Mouse (Mus musculus) embryonic facial prominence, embryonic 11.5 days (tissue): ENCODE results near the gene Fbxl18. TPM values are rescaled to one million over a fixed set of nuclear protein-coding genes. Genes with fewer than 3 reads are reported as not detected.

ENCODE experiments used
- ATAC-seq: fragments of 200-750 bp; cut with Nextera tagmentation; replicated peaks from 2 replicates; pipeline ENCODE4 v1.8.0; 2017; ENCODE audit warnings: low read depth; ENCODE audit not compliant: insufficient number of reproducible peaks, low FRiP score, low TSS enrichment
- DNase-seq: peaks from one replicate; pipeline ENCODE4 v3.0.0-alpha.2; 2015; ENCODE audit warnings: low spot score
- H3K27ac ChIP-seq: fragments of 300-500 bp; sonication (generic); replicated peaks from 2 replicates; pipeline ENCODE4 v1.5.1; 2014; ENCODE audit warnings: mild to moderate bottlenecking, low read depth, low read length, control low read depth
- H3K27me3 ChIP-seq: fragments of 300-500 bp; sonication (generic); 2 replicates; pipeline ENCODE4 v1.6.1; 2014; ENCODE audit warnings: mild to moderate bottlenecking, low read length, moderate library complexity, mixed read lengths; ENCODE audit not compliant: control insufficient read depth, insufficient read depth
- H3K36me3 ChIP-seq: fragments of 300-500 bp; sonication (generic); replicated peaks from 2 replicates; pipeline ENCODE4 v1.6.1; 2014; ENCODE audit warnings: low read depth, mild to moderate bottlenecking, low read length, moderate library complexity, mixed read lengths; ENCODE audit not compliant: control insufficient read depth, insufficient read depth
- H3K4me1 ChIP-seq: fragments of 300-500 bp; sonication (generic); 2 replicates; pipeline ENCODE4 v1.6.1; 2014; ENCODE audit warnings: low read length, mixed read lengths; ENCODE audit not compliant: control insufficient read depth, insufficient read depth
- H3K4me2 ChIP-seq: fragments of 300-500 bp; sonication (generic); 2 replicates; pipeline ENCODE4 v1.6.1; 2014; ENCODE audit warnings: low read depth, mild to moderate bottlenecking, control low read depth, low read length, moderate library complexity
- H3K4me3 ChIP-seq: fragments of 300-500 bp; sonication (generic); 2 replicates; pipeline ENCODE4 v1.5.1; 2014; ENCODE audit warnings: low read depth, low read length, control low read depth
- H3K9ac ChIP-seq: fragments of 300-500 bp; sonication (generic); replicated peaks from 2 replicates; pipeline ENCODE4 v1.6.1; 2014; ENCODE audit warnings: mild to moderate bottlenecking, control low read depth, low read length
- H3K9me3 ChIP-seq: fragments of 300-500 bp; sonication (generic); replicated peaks from 2 replicates; pipeline ENCODE4 v1.6.1; 2016; ENCODE audit warnings: mild to moderate bottlenecking, low read length, inconsistent platforms, mixed read lengths; ENCODE audit not compliant: control insufficient read depth
- WGBS: fragments of 180-500 bp; shearing (Covaris S2); extraction: QIAGEN DNeasy Blood & Tissue Kit; methylation state at CpG from one replicate; pipeline ENCODE4 v1.1.7; 2014; 5-methylcytosine and 5-hydroxymethylcytosine counted together
- polyA plus RNA-seq: library from polyadenylated mRNA; unstranded; fragments of >200 nt; fragmentation: Nextera tagmentation; extraction: Ambion mirVana; gene quantifications from 2 replicates; pipeline ENCODE4 v1.2.1, GENCODE M21; 2014

Gene Fbxl18
- polyA plus RNA-seq, 1 experiment from 2014 or later = 7.6 TPM

- no peaks in the 10 kb centered on the region for H3K9me3 ChIP-seq
- H3K4me2 ChIP-seq = no peak overlapping the region
- H3K27me3 ChIP-seq = no peaks in the 10 kb centered on the region
- 63% methylated on average over 12 of the region's 12 CpGs for WGBS
- no peak overlapping the region for H3K27ac ChIP-seq
- ATAC-seq = no peak
- DNase-seq = no peak
- H3K4me3 ChIP-seq = no peak overlapping the region
- peaks cover 3% of the 10 kb centered on the region for H3K36me3 ChIP-seq
- no peaks in the 10 kb centered on the region for H3K4me1 ChIP-seq
- no peak overlapping the region for H3K9ac ChIP-seq
These were observed 23.5 kb downstream of the Fbxl18 start for GRCm38 (mm10) chr5:142871765-142872164.

GRCm38 (mm10) chr5:142869463-142869862 lies 25.8 kb downstream of the Fbxl18 start:
- Histone ChIP-seq H3K27ac (no peak overlapping the region; the same call in 1 of the 2 replicates), H3K36me3 (peaks cover under 1% of the 10 kb centered on the region; the same call in 1 of the 2 replicates), H3K4me3 (no peak overlapping the region), H3K9me3 (no peaks in the 10 kb centered on the region), H3K4me1 (no peaks in the 10 kb centered on the region), H3K27me3 (no peaks in the 10 kb centered on the region), H3K4me2 (no peak overlapping the region), H3K9ac (no peak overlapping the region)
- DNase-seq (no peak), ATAC-seq (no peak; the same call in 1 of the 2 replicates)
- 74% methylated on average over 13 of the region's 13 CpGs for WGBS

- Histone ChIP-seq H3K9me3 (no peaks in the 10 kb centered on the region), H3K4me1 (no peaks in the 10 kb centered on the region), H3K36me3 (no peaks in the 10 kb centered on the region), H3K9ac (no peak overlapping the region), H3K27me3 (no peaks in the 10 kb centered on the region), H3K27ac (no peak overlapping the region), H3K4me3 (no peak overlapping the region), H3K4me2 (no peak overlapping the region)
- 58% methylated on average over 16 of the region's 16 CpGs for WGBS
- DNase-seq = no peak
- no peak for ATAC-seq
These were observed 37.4 kb downstream of the Fbxl18 start for GRCm38 (mm10) chr5:142857763-142858229.

- H3K9me3 ChIP-seq = no peaks in the 10 kb centered on the region
- H3K4me1 ChIP-seq = no peaks in the 10 kb centered on the region
- no peak for DNase-seq
- H3K4me3 ChIP-seq = no peak overlapping the region
- no peak overlapping the region for H3K9ac ChIP-seq
- no peak overlapping the region for H3K4me2 ChIP-seq
- no peak for ATAC-seq
- H3K27ac ChIP-seq = no peak overlapping the region
- H3K36me3 ChIP-seq = no peaks in the 10 kb centered on the region
- 76% methylated on average over 4 of the region's 4 CpGs for WGBS
- no peaks in the 10 kb centered on the region for H3K27me3 ChIP-seq
These were observed 38.8 kb downstream of the Fbxl18 start for GRCm38 (mm10) chr5:142856408-142856807.

GRCm38 (mm10) chr5:142854877-142855276 lies 40.3 kb downstream of the Fbxl18 start:
- Histone ChIP-seq H3K27me3 (no peaks in the 10 kb centered on the region), H3K4me3 (no peak overlapping the region), H3K36me3 (no peaks in the 10 kb centered on the region), H3K27ac (no peak overlapping the region), H3K9ac (no peak overlapping the region), H3K4me2 (no peak overlapping the region), H3K9me3 (no peaks in the 10 kb centered on the region), H3K4me1 (no peaks in the 10 kb centered on the region)
- WGBS = 76% methylated on average over 10 of the region's 10 CpGs
- ATAC-seq (no peak), DNase-seq (peak; percentile 66)

- Histone ChIP-seq H3K4me3 (no peak overlapping the region), H3K27ac (no peak overlapping the region), H3K9me3 (no peaks in the 10 kb centered on the region), H3K4me1 (no peaks in the 10 kb centered on the region), H3K9ac (no peak overlapping the region), H3K36me3 (no peaks in the 10 kb centered on the region), H3K4me2 (no peak overlapping the region), H3K27me3 (no peaks in the 10 kb centered on the region)
- WGBS = 79% methylated on average over 6 of the region's 6 CpGs
- ATAC-seq (no peak), DNase-seq (no peak)
These were observed 41.6 kb downstream of the Fbxl18 start for GRCm38 (mm10) chr5:142853585-142853984.

GRCm38 (mm10) chr5:142851681-142852049 lies 43.6 kb downstream of the Fbxl18 start:
- H3K4me3 ChIP-seq = no peak overlapping the region
- 69% methylated on average over 5 of the region's 5 CpGs for WGBS
- DNase-seq = no peak
- no peaks in the 10 kb centered on the region for H3K36me3 ChIP-seq
- H3K9me3 ChIP-seq = no peaks in the 10 kb centered on the region
- no peak overlapping the region for H3K4me2 ChIP-seq
- no peak overlapping the region for H3K27ac ChIP-seq
- no peak for ATAC-seq
- no peaks in the 10 kb centered on the region for H3K27me3 ChIP-seq
- no peak overlapping the region for H3K9ac ChIP-seq
- no peaks in the 10 kb centered on the region for H3K4me1 ChIP-seq

- H3K9me3 ChIP-seq = no peaks in the 10 kb centered on the region
- DNase-seq (no peak), ATAC-seq (no peak)
- no peaks in the 10 kb centered on the region for H3K27me3 ChIP-seq
- H3K9ac ChIP-seq = no peak overlapping the region
- no peak overlapping the region for H3K4me2 ChIP-seq
- 78% methylated on average over 7 of the region's 7 CpGs for WGBS
- no peak overlapping the region for H3K27ac ChIP-seq
- H3K36me3 ChIP-seq = no peaks in the 10 kb centered on the region
- H3K4me3 ChIP-seq = no peak overlapping the region
- no peaks in the 10 kb centered on the region for H3K4me1 ChIP-seq
These were observed 44.1 kb downstream of the Fbxl18 start for GRCm38 (mm10) chr5:142850916-142851680.
